Mouse (Mus musculus) spleen, postnatal 14 days (tissue): Measurements from ENCODE around the gene Phb2.

ENCODE experiments used
- DNase-seq, 2 experiments: peaks; one replicate each; pipeline ENCODE4 v3.0.0; 2021 to 2022; ENCODE audit warnings: low spot score in 2 of 2

Phb2 gene

GRCm38 (mm10) chr6:124746296-124746605, 34.1 kb downstream of the Phb2 start:
- no peak for DNase-seq

GRCm38 (mm10) chr6:124746654-124747632, 34.8 kb downstream of the Phb2 start:
- no peak for DNase-seq

- no peak for DNase-seq
Observed at GRCm38 (mm10) chr6:124750405-124750804, 38.3 kb downstream of the Phb2 start.

- DNase-seq, result no peak
Observed at GRCm38 (mm10) chr6:124753861-124754260, 41.7 kb downstream of the Phb2 start.

GRCm38 (mm10) chr6:124755306-124755705, 43.2 kb downstream of the Phb2 start:
- no peak for DNase-seq

GRCm38 (mm10) chr6:124755831-124756595, 43.9 kb downstream of the Phb2 start, which contains the start of the genes Gm45234 and Atn1:
Gene Gm45234 (minus strand): TSS chr6:124756021.
Gene Atn1 (minus strand): TSS chr6:124756524.
- DNase-seq, result no peak

GRCm38 (mm10) chr6:124756652-124757350, 44.7 kb downstream of the Phb2 start:
- peak in 1 of 2 experiments; percentile 41 for DNase-seq

GRCm38 (mm10) chr6:124757351-124757880, 45.3 kb downstream of the Phb2 start:
- no peak for DNase-seq

GRCm38 (mm10) chr6:124757909-124758848, 46.0 kb downstream of the Phb2 start:
- no peak for DNase-seq

GRCm38 (mm10) chr6:124758849-124759232, 46.7 kb downstream of the Phb2 start:
- no peak for DNase-seq

- DNase-seq, result peak; percentile 64 to 83
Observed at GRCm38 (mm10) chr6:124759259-124759658, 47.1 kb downstream of the Phb2 start.

GRCm38 (mm10) chr6:124765951-124766350, 53.8 kb downstream of the Phb2 start:
- no peak for DNase-seq
